In the genomic region with DNA sequence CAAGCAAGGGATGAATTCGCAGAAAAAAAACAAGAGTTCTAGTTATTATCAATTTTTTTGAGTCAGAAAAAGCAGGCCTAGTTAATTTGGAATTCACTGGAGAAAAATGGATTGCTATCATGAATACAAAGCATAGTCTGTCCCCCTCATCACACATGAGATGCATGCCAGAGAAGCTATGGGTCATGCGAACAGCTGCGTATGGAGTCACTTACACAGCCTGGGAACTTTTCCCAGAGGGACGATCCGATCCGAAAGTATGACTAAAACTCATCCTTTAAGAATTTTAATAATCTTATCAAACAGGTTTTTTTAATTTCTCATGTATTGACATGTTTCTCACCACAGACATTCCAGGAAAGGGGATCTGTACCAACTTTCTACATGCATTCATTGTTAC, we compare ENCODE assay signal across 19 mouse cellular contexts.
DNase-seq lines count a peak whose midpoint lies in the region; TF ChIP-seq lines count a peak whose summit lies in the region.
"Had no signal": no experiment of that assay in that cellular context is flagged by ENCODE, and none has a peak within 500 bp of the region (broad histone marks: within the 10 kb centered on the region; RNA-seq: fewer than 3 reads in every experiment).

No protein-coding gene starts in this region.

- H3K27ac ChIP-seq in gastrocnemius, adult 2 months, result no peak overlapping the region
- peak overlapping the region; percentile 88 for H3K27ac ChIP-seq in embryonic fibroblast, embryonic 13.5 days (ENCODE audit: insufficient read depth, low read length)
- H3K27ac ChIP-seq: embryonic facial prominence, embryonic 12.5 days; forebrain, embryonic 13.5 days; hindbrain, embryonic 10.5 days; hindbrain, embryonic 14.5 days; intestine, embryonic 15.5 days had no signal

- TF ChIP-seq CTCF in gastrocnemius, adult 2 months (IDR thresholded peaks at IDR 0.05), result no peak
- no peak for TF ChIP-seq CTCF in embryonic fibroblast, embryonic 13.5 days (IDR thresholded peaks at IDR 0.05; ENCODE audit: borderline replicate concordance, insufficient read depth, low read length)

- TF ChIP-seq POLR2A in embryonic fibroblast, embryonic 13.5 days (IDR thresholded peaks at IDR 0.05; ENCODE audit: low read depth, low read length), result no peak

- intact Hi-C loops in gastrocnemius, adult 2 months (cut with DNase I), result loop anchor here (1.0 kb wide), 1 partner anchor 13 kb away; no protein-coding TSS in a partner anchor
- intact Hi-C loops in heart, postnatal 10 days (cut with DNase I), result no loop called here
- intact Hi-C loops in left cerebral cortex, postnatal 25 days (cut with DNase I), result no loop called here

- peaks cover 6% of the 10 kb centered on the region; the same call in 1 of the 2 replicates for H3K4me1 ChIP-seq in embryonic fibroblast, embryonic 13.5 days (ENCODE audit: control insufficient read depth, insufficient read depth, low read length)
- H3K4me1 ChIP-seq: forebrain, embryonic 13.5 days; hindbrain, embryonic 10.5 days; intestine, embryonic 15.5 days had no signal

- H3K4me3 ChIP-seq in gastrocnemius, adult 2 months, result no peak overlapping the region
- no peak overlapping the region for H3K4me3 ChIP-seq in embryonic fibroblast, embryonic 13.5 days (ENCODE audit: insufficient read depth, low read length)
- H3K4me3 ChIP-seq: embryonic facial prominence, embryonic 12.5 days; forebrain, embryonic 13.5 days; hindbrain, embryonic 10.5 days; intestine, embryonic 15.5 days had no signal

- DNase-seq in gastrocnemius, adult 2 months, result peak; percentile 17
- no peak for DNase-seq in gastrocnemius, adult 18-20 months (ENCODE audit: low spot score)
- DNase-seq in heart, postnatal 10 days, result peak; percentile 33 to 34
- DNase-seq in heart, adult 8-10 months (ENCODE audit: low spot score), result no peak
- peak; percentile 19 for DNase-seq in 3T3-L1 (ENCODE audit: low read depth, low spot score)
- no peak for DNase-seq in left cerebral cortex, postnatal 25 days (ENCODE audit: low spot score in 2 of 2)
- DNase-seq: adrenal gland, postnatal 10 days; cerebellum, adult 11 months; cerebellum, adult 8-10 months; cerebellum, postnatal 14 days; embryo, embryonic 11 days; forebrain, postnatal 0 days; kidney, adult 18-20 months had no signal

Comparison
In these comparisons a context has a peak if more than half of its experiments do, and no peak if none do; other contexts are left out.
1. DNase-seq: peak in gastrocnemius, adult 2 months (single experiment), heart, postnatal 10 days (2 of 2) and 3T3-L1 (single experiment); none in gastrocnemius, adult 18-20 months (single experiment), heart, adult 8-10 months (single experiment) and left cerebral cortex, postnatal 25 days (0 of 2).